Mouse (Mus musculus): ENCODE data around the gene P2rx1. TPM values are rescaled to one million over a fixed set of nuclear protein-coding genes. Genes with fewer than 3 reads are reported as not detected.

The P2rx1 gene
- polyA plus RNA-seq, 1 experiment from 2014 or later, result 0.29 TPM

Small RNA genes within 50 kb of the gene (microRNA-seq; reads per million reads assigned to microRNA genes)
- gene Gm44467, result not detected

Other genes with a start within 250 kb of the P2rx1 start
- 6.6 and 8.9 TPM in 2 replicates for gene Cyb5d2, start 203.0 kb upstream of the P2rx1 start, polyA plus RNA-seq (2014; fragmentation: Nextera tagmentation; extraction: Ambion mirVana)
- 20.5 and 21.6 TPM in 2 replicates for gene Zzef1, start 202.9 kb upstream of the P2rx1 start, polyA plus RNA-seq (2014; fragmentation: Nextera tagmentation; extraction: Ambion mirVana)
- 0.70 and 1.1 TPM in 2 replicates for gene Atp2a3, start 37.9 kb upstream of the P2rx1 start, polyA plus RNA-seq (2014; fragmentation: Nextera tagmentation; extraction: Ambion mirVana)
- gene Camkk1, start 19.9 kb downstream of the P2rx1 start, polyA plus RNA-seq (2014; fragmentation: Nextera tagmentation; extraction: Ambion mirVana), result 14.0 and 20.4 TPM in 2 replicates
- 9.6 and 11.4 TPM in 2 replicates for gene Ncbp3, start 48.7 kb downstream of the P2rx1 start, polyA plus RNA-seq (2014; fragmentation: Nextera tagmentation; extraction: Ambion mirVana)
- 0.16 and 0.26 TPM in 2 replicates for gene Itgae, start 91.5 kb downstream of the P2rx1 start, polyA plus RNA-seq (2014; fragmentation: Nextera tagmentation; extraction: Ambion mirVana)
- gene Haspin, start 139.2 kb downstream of the P2rx1 start, polyA plus RNA-seq (2014; fragmentation: Nextera tagmentation; extraction: Ambion mirVana), result 1.4 and 2.5 TPM in 2 replicates
- 0.39 and 0.57 TPM in 2 replicates for gene P2rx5, start 161.3 kb downstream of the P2rx1 start, polyA plus RNA-seq (2014; fragmentation: Nextera tagmentation; extraction: Ambion mirVana)
- gene Emc6, start 177.9 kb downstream of the P2rx1 start, polyA plus RNA-seq (2014; fragmentation: Nextera tagmentation; extraction: Ambion mirVana), result 147 and 158 TPM in 2 replicates
- 103 and 149 TPM in 2 replicates for gene Tax1bp3, start 178.0 kb downstream of the P2rx1 start, polyA plus RNA-seq (2014; fragmentation: Nextera tagmentation; extraction: Ambion mirVana)
- gene Ctns, start 199.9 kb downstream of the P2rx1 start, polyA plus RNA-seq (2014; fragmentation: Nextera tagmentation; extraction: Ambion mirVana), result 17.2 and 20.6 TPM in 2 replicates
- gene Shpk, start 200.4 kb downstream of the P2rx1 start, polyA plus RNA-seq (2014; fragmentation: Nextera tagmentation; extraction: Ambion mirVana), result 1.6 and 2.3 TPM in 2 replicates
- gene Trpv1, start 235.2 kb downstream of the P2rx1 start, polyA plus RNA-seq (2014; fragmentation: Nextera tagmentation; extraction: Ambion mirVana), result 5.1 TPM in 1 of 2 replicates, not detected in the other

Data from neural tube, embryonic 14.5 days (tissue).